Mouse (Mus musculus) ES-CJ7 (cell line): ENCODE results near the gene 1700016C15Rik.
A peak's percentile ranks its signal among the peaks of the same experiment; 100 is the strongest.

ENCODE experiments used
- DNase-seq: peaks from one replicate; pipeline ENCODE4 v3.0.0; 2011; ENCODE audit warnings: low read depth, low spot score

1700016C15Rik gene

GRCm38 (mm10) chr1:177717057-177717835, 12.4 kb upstream of the 1700016C15Rik start:
- DNase-seq = peak; percentile 47

- peak; percentile 38 for DNase-seq
These were observed 11.1 kb upstream of the 1700016C15Rik start for GRCm38 (mm10) chr1:177718340-177719028.

GRCm38 (mm10) chr1:177719029-177719427, 10.6 kb upstream of the 1700016C15Rik start:
- peak; percentile 94 for DNase-seq

GRCm38 (mm10) chr1:177723786-177724185, 5.8 kb upstream of the 1700016C15Rik start:
- no peak for DNase-seq

GRCm38 (mm10) chr1:177726870-177727269, 2.7 kb upstream of the 1700016C15Rik start:
- no peak for DNase-seq

- DNase-seq = no peak
These were observed 1.6 kb upstream of the 1700016C15Rik start for GRCm38 (mm10) chr1:177727883-177728525.

- DNase-seq = no peak
These were observed 2.4 kb downstream of the 1700016C15Rik start for GRCm38 (mm10) chr1:177731973-177732372.

- no peak for DNase-seq
These were observed 8.0 kb downstream of the 1700016C15Rik start for GRCm38 (mm10) chr1:177737505-177738105.

GRCm38 (mm10) chr1:177740707-177741106, 11.1 kb downstream of the 1700016C15Rik start:
- no peak for DNase-seq

- DNase-seq = no peak
These were observed 12.5 kb downstream of the 1700016C15Rik start for GRCm38 (mm10) chr1:177742119-177742518.

GRCm38 (mm10) chr1:177744521-177745325, 15.1 kb downstream of the 1700016C15Rik start:
- no peak for DNase-seq

- DNase-seq = no peak
These were observed 18.4 kb downstream of the 1700016C15Rik start for GRCm38 (mm10) chr1:177747869-177748540.

GRCm38 (mm10) chr1:177753496-177753895, 23.9 kb downstream of the 1700016C15Rik start:
- DNase-seq = peak; percentile 88

- no peak for DNase-seq
These were observed 27.6 kb downstream of the 1700016C15Rik start for GRCm38 (mm10) chr1:177757249-177757648.

- DNase-seq = no peak
These were observed 39.3 kb downstream of the 1700016C15Rik start for GRCm38 (mm10) chr1:177768931-177769330.

GRCm38 (mm10) chr1:177777397-177777796, 47.8 kb downstream of the 1700016C15Rik start:
- DNase-seq = no peak

GRCm38 (mm10) chr1:177792835-177793234, 63.2 kb downstream of the 1700016C15Rik start:
- DNase-seq = no peak

- peak; percentile 62 for DNase-seq
These were observed 65.3 kb downstream of the 1700016C15Rik start for GRCm38 (mm10) chr1:177794866-177795265.

GRCm38 (mm10) chr1:177795421-177796192, 66.0 kb downstream of the 1700016C15Rik start:
- DNase-seq = peak; percentile 59
